Mouse (Mus musculus) lung, adult 2 months (tissue): Measurements from ENCODE around the gene Upk3bl.

ENCODE experiments used
- CTCF ChIP-seq: fragments of 200-500 bp; IDR thresholded peaks from 2 replicates; pipeline ENCODE4 v1.5.1; 2011; ENCODE audit warnings: mild to moderate bottlenecking, low read length, control low read depth; ENCODE audit not compliant: insufficient read depth
- POLR2A ChIP-seq: fragments of 200-500 bp; IDR thresholded peaks from 2 replicates; pipeline ENCODE4 v1.6.1; 2011; ENCODE audit warnings: low read depth, mild to moderate bottlenecking, control low read depth, low read length, borderline replicate concordance; ENCODE audit errors: extremely low read depth

GRCm38 (mm10) chr5:136086290-136086689 is 32.0 kb downstream of the Upk3bl start:
- TF ChIP-seq CTCF (no peak), POLR2A (no peak)
